Mouse (Mus musculus): ENCODE data around the gene Hoxa5.

The Hoxa5 gene

GRCm38 (mm10) chr6:52180213-52180710 is 24.1 kb downstream of the Hoxa5 start:
- DNase-seq (ENCODE audit: extremely low read depth, insufficient read length, low spot score): no peak

GRCm38 (mm10) chr6:52179690-52180089 is 24.7 kb downstream of the Hoxa5 start:
- DNase-seq (ENCODE audit: extremely low read depth, insufficient read length, low spot score): no peak

DNA sequence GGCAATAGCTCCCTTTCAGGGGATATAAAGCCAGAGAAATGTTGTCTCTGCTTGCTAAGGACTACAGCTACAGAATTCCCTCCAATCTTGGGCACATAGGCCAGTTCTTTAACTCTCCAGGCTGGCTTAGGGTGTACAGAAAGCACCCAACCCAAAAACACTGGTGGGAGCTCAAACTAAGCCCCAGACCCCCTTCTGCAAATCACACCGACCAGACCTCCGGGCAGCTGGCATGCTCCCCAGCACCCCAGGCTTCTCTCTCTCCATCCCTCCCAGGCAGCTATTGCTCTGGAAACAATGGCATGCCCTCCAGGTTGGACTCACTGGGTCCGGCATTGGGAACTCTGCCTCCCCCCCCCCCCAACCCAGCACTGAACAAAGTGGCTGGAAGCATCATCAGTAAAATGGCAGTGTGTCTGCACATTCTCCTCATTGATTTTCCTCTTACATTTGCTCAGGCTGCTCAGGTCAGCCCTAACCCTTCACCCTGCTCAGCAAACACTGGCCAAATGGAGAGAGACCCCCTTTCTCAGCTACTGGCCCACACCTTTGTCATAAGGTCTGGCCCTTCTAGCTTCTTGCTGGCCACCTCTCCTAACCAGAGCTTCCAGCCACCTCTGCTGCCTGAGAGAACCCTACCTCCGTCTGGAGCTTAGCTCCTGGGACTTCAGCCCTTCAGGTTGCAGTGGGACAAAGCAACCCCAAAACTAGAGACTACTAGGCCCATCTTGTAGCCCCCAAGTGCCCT is 25.3 kb downstream of the Hoxa5 start:
- no peak for DNase-seq (ENCODE audit: extremely low read depth, insufficient read length, low spot score)

DNA sequence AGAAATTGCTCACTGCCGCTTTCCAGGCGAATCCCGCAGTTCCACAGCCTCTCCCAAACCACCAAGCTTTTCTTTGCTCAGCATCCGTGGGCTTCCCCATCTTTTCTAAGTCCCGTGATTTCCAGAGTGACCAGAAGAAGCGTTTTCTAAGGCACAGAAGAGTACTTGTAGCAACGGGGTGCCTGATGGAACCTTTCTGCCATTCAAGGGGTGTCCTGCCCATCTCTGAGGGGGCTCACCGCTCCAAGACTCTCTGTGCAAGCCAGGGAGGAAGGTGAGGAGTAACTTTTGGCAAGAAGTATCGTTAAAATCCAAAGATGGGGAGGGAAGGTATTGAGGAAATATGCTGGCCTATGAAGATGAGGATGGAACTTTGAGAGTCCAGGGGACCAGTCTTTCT is 26.6 kb downstream of the Hoxa5 start:
- DNase-seq (ENCODE audit: extremely low read depth, insufficient read length, low spot score): no peak

DNA sequence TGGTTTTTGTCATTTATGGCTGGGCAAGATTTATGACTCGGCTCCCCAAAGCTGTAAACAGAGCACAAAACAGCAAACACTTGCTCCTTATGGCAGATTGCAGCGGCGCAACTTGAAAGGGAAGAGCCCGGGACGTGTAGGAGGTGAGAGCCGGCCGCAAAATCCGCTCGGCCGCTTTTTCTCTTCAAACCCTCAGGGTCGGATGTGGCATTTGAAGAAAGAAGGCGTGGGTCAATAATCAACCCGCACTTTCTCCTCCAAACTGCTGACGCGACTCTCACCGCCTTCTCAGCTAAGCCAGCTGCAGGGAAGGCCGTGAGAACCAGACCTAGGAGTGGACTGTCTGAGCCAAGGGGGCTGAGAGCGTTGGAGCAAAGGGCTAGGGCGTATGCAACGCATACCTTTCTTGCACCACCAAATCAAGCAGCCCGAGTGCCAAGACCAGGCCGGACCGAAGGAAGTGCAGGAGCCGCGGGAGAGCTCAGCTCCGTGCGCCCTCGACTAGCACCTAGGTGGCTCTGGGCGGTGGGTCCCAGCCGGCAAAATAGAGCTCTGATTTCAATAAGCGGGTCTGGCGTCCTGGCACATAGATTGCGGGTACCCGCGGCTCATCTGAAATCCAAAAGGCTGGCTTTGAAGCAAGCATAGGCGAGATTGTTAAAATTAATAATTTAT is 27.2 kb downstream of the Hoxa5 start, which contains the start of gene 5730596B20Rik:
Gene 5730596B20Rik, plus strand, starts transcription at position 438 of the 675 bp plus-strand sequence.
- no peak for DNase-seq (ENCODE audit: extremely low read depth, insufficient read length, low spot score)

DNA sequence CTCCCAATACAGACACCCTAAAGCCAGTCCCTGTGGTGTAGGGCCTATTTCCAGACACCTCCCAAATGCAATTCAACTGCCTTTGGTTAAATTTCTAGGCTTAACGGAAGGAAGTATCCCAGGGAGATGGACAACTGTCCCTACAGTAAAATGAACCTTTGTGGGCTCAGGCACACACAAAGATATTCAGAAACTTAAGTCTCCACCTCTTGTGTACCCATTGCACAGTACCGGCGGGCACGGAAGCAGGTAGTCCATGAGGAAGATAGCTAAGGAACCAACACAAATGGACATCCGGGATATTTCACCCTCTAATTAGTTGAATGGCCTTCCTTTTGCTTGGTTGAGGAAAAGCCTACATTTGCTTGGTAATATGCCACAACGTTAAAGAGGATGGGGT is 28.0 kb downstream of the Hoxa5 start:
- no peak for DNase-seq (ENCODE audit: extremely low read depth, insufficient read length, low spot score)

GRCm38 (mm10) chr6:52175864-52176263 is 28.5 kb downstream of the Hoxa5 start:
- no peak for DNase-seq (ENCODE audit: extremely low read depth, insufficient read length, low spot score)

GRCm38 (mm10) chr6:52174968-52175751 is 29.2 kb downstream of the Hoxa5 start:
- DNase-seq (ENCODE audit: extremely low read depth, insufficient read length, low spot score): no peak

- DNase-seq (ENCODE audit: extremely low read depth, insufficient read length, low spot score): no peak
These were observed 30.7 kb downstream of the Hoxa5 start for GRCm38 (mm10) chr6:52173648-52174047.

GRCm38 (mm10) chr6:52172501-52172900 is 31.9 kb downstream of the Hoxa5 start:
- no peak for DNase-seq (ENCODE audit: extremely low read depth, insufficient read length, low spot score)

DNA sequence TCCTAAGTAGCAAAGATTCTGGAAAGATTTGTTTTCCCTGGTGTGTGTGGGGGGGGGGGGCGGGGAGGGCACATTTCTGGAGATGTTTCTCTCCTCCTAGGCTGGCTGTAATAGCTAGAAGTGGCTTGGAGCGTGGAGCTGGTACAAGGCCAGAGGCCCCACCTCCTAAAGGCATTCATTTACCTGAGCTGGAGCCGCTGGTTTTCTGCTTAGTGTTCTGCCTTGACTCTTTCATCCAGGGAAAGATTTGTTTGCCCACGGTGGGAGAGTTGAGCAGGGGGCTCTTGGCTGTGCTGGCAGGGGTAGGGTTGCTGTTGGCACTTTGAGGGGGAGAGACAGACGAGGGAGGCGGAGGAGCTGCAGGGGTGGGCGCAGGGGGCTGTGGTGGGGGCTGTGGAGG is 32.4 kb downstream of the Hoxa5 start:
- no peak for DNase-seq (ENCODE audit: extremely low read depth, insufficient read length, low spot score)

GRCm38 (mm10) chr6:52171331-52171730 is 33.1 kb downstream of the Hoxa5 start:
- no peak for DNase-seq (ENCODE audit: extremely low read depth, insufficient read length, low spot score)

DNA sequence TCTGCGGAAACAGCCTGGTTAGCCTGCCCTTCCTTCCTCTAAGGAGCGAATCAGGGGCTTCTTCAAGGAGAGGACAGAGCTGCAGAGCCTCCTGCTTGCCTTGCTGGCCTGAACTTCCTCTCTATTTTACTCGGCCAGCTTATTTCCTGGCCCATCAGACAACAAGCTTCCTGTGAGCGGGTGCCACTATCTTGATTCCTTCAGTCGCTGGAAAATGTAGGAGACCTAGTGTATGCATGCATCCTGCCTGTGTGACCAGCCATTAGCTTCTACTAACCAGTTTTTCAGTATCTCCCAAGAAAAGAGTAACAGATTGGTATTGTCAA is 33.5 kb downstream of the Hoxa5 start:
- no peak for DNase-seq (ENCODE audit: extremely low read depth, insufficient read length, low spot score)

GRCm38 (mm10) chr6:52170166-52170897 is 34.1 kb downstream of the Hoxa5 start:
- no peak for DNase-seq (ENCODE audit: extremely low read depth, insufficient read length, low spot score)

DNA sequence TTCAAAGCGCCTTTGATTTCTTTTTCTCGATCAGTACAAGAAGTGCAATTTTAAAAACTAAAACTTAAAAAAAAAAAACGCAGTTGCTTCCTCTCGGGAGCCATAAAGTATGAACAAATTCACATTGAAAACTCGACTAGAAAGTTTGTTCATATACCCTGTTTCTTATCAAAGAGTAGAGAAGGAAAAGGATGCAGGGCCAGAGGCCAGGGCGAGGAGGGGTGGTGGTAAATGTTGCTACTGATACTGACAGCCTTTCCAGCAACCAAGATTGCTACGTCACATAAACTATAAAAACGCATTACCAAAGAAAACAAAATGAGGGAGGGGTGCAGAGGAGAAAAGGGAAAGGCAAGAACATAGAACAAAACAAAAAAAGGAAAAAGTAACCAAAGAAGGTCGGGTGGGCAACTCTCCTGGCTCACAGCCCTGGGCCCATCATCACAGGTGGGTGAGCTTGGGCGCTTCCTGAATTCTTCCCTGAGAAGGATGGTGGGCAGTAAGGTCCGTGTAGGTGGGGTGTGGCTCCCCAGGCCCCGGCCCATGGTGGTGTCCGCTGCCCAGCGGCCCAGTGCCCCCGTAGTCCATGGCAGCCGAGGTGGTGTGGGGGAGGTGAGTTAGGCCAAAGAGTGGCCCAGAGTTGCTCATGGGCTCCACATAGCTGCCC is 34.8 kb downstream of the Hoxa5 start:
- DNase-seq (ENCODE audit: extremely low read depth, insufficient read length, low spot score): no peak

- no peak for DNase-seq (ENCODE audit: extremely low read depth, insufficient read length, low spot score)
These were observed 36.0 kb downstream of the Hoxa5 start for GRCm38 (mm10) chr6:52168191-52169055.

- no peak for DNase-seq (ENCODE audit: extremely low read depth, insufficient read length, low spot score)
These were observed 36.6 kb downstream of the Hoxa5 start for GRCm38 (mm10) chr6:52167736-52168161.

DNA sequence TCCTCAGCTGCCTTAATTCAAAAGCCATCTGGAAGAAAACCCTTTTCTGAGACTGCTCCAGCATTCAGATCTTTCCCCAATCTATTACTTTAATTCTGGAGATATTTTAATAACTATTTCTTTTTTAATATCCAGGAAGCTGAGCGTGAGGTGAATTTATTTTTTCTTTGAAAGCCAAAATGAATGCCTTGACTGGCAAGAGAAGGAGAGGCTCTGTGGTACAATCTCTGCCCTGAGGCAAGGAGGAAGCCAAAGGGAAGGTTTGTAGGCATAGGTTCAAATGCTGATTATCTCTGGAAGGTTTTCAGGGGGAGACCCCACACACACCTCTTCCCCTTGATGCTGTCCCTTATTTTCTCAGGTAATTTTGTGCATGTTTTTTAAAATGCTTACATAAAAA is 37.2 kb downstream of the Hoxa5 start:
- no peak for DNase-seq (ENCODE audit: extremely low read depth, insufficient read length, low spot score)

- no peak for DNase-seq (ENCODE audit: extremely low read depth, insufficient read length, low spot score)
These were observed 37.8 kb downstream of the Hoxa5 start for GRCm38 (mm10) chr6:52166431-52167077.
